Mouse (Mus musculus) MEL (cell line): Measurements from ENCODE around the gene Foxf1.
A peak's percentile ranks its signal among the peaks of the same experiment; 100 is the strongest.

Experiments used
- CTCF ChIP-seq, 3 experiments: IDR thresholded peaks in 2 of 3; conservative IDR thresholded peaks in 1 of 3; 2 replicates each; pipeline ENCODE4 v1.5.1; 2011 to 2012; ENCODE audit warnings: low read length in 3 of 3, low read depth in 2 of 3, mild to moderate bottlenecking in 2 of 3, improper control_type of control experiment in 1 of 3, inconsistent platforms in 1 of 3, mixed read lengths in 1 of 3, moderate library complexity in 1 of 3; ENCODE audit not compliant: control insufficient read depth in 1 of 3, insufficient read depth in 1 of 3, poor library complexity in 1 of 3, severe bottlenecking in 1 of 3
- E2F4 ChIP-seq: IDR thresholded peaks from 2 replicates; pipeline ENCODE4 v1.6.1; 2011; ENCODE audit warnings: low read depth, low read length, improper control_type of control experiment, borderline replicate concordance
- ELF1 ChIP-seq: IDR thresholded peaks from 2 replicates; pipeline ENCODE4 v1.6.1; 2014; ENCODE audit warnings: low read depth, mild to moderate bottlenecking, inconsistent platforms, low read length, improper control_type of control experiment, moderate library complexity
- JUND ChIP-seq: IDR thresholded peaks from 2 replicates; pipeline ENCODE4 v1.6.1; 2011; ENCODE audit warnings: low read depth, mild to moderate bottlenecking, improper control_type of control experiment, low read length
- MAX ChIP-seq: IDR thresholded peaks from 2 replicates; pipeline ENCODE4 v1.6.1; 2011; ENCODE audit warnings: low read length, improper control_type of control experiment
- MYB ChIP-seq: IDR thresholded peaks from 2 replicates; pipeline ENCODE4 v1.6.1; 2011; ENCODE audit warnings: mild to moderate bottlenecking, low read depth, low read length, improper control_type of control experiment
- POLR2A ChIP-seq, 2 experiments: IDR thresholded peaks; 2 replicates each; pipeline ENCODE4 v1.6.1; 2011 to 2012; ENCODE audit warnings: low read length in 2 of 2, mild to moderate bottlenecking in 2 of 2, control low read depth in 1 of 2, improper control_type of control experiment in 1 of 2, low read depth in 1 of 2, moderate library complexity in 1 of 2; ENCODE audit not compliant: control insufficient read depth in 1 of 2, insufficient read depth in 1 of 2, poor library complexity in 1 of 2
- POLR2AphosphoS2 ChIP-seq: IDR thresholded peaks from 2 replicates; pipeline ENCODE4 v1.6.1; 2011; ENCODE audit warnings: low read length, improper control_type of control experiment
- POLR2AphosphoS5 ChIP-seq: IDR thresholded peaks from 2 replicates; pipeline ENCODE4 v1.6.1; 2012; ENCODE audit warnings: low read depth, borderline replicate concordance, mild to moderate bottlenecking, inconsistent platforms, low read length, moderate library complexity, mixed read lengths
- SIN3A ChIP-seq: IDR thresholded peaks from 2 replicates; pipeline ENCODE4 v1.6.1; 2012; ENCODE audit warnings: low read length, improper control_type of control experiment, inconsistent platforms
- ZKSCAN1 ChIP-seq: IDR thresholded peaks from 2 replicates; pipeline ENCODE4 v1.6.1; 2012; ENCODE audit warnings: low read depth, mild to moderate bottlenecking, inconsistent platforms, low read length, improper control_type of control experiment, moderate library complexity

DNA sequence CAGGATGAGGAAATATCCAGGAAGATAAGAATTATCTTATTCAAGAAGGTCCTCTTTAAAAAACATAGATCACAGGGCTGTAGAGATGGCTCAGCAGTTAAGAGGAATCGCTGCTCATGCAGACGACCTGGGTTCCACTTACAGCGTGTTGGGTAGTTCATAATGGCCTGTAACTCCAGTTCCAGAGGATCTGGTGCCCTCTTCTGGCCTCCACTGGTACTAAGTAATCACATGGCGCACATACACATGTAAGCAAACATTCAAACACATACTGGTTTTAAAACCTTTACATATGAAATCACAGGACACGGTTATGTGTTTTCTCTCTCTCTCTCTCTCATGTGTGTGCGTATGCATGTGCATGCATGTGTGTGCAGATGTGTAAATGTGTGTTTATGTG, 52.7 kb downstream of the Foxf1 start:
- peak; percentile 7 to 24 (median 13); a peak in 1 of 6 replicates for TF ChIP-seq CTCF (IDR thresholded peaks at IDR 0.05 in 2 of 3, conservative IDR thresholded peaks at IDR 0.05 in 1 of 3; ENCODE audit: control insufficient read depth in 1 of 3, insufficient read depth in 1 of 3, low read depth in 2 of 3, low read length in 3 of 3, poor library complexity in 1 of 3, severe bottlenecking in 1 of 3)
- no peak for TF ChIP-seq POLR2A (IDR thresholded peaks at IDR 0.05; ENCODE audit: control insufficient read depth in 1 of 2, insufficient read depth in 1 of 2, low read depth in 1 of 2, low read length in 2 of 2, poor library complexity in 1 of 2)
- TF ChIP-seq ZKSCAN1 = no peak
- no peak for TF ChIP-seq MYB
- no peak for TF ChIP-seq E2F4
- no peak for TF ChIP-seq MAX
- TF ChIP-seq POLR2AphosphoS2 = no peak
- no peak for TF ChIP-seq SIN3A
- TF ChIP-seq POLR2AphosphoS5 = no peak
- no peak for TF ChIP-seq JUND
- no peak for TF ChIP-seq ELF1
